Mouse (Mus musculus) myocyte (in vitro differentiated cells): ENCODE results near the gene Fam173a. TPM values are rescaled to one million over a fixed set of nuclear protein-coding genes. Genes with fewer than 3 reads are reported as not detected.

ENCODE experiments used
- H3K27me3 ChIP-seq: one replicate; pipeline ENCODE4 v1.6.1; 2011; ENCODE audit not compliant: control insufficient read depth, insufficient read depth, insufficient read length
- H3K36me3 ChIP-seq: one replicate; pipeline ENCODE4 v1.6.1; 2011; ENCODE audit not compliant: control insufficient read depth, insufficient read depth
- H3K4me2 ChIP-seq: one replicate; pipeline ENCODE4 v1.6.1; 2011; ENCODE audit warnings: low read depth, control low read depth
- H3K4me3 ChIP-seq: one replicate; pipeline ENCODE4 v1.5.1; 2011; ENCODE audit warnings: mild to moderate bottlenecking, control low read depth, moderate library complexity
- H3K79me2 ChIP-seq: one replicate; pipeline ENCODE4 v1.6.1; 2011; ENCODE audit not compliant: control insufficient read depth, insufficient read depth
- H3ac ChIP-seq: one replicate; pipeline ENCODE4 v1.6.1; 2011; ENCODE audit not compliant: control insufficient read depth, insufficient read length
- CEBPB ChIP-seq: IDR thresholded peaks from 2 replicates; pipeline ENCODE4 v1.6.1; 2011; ENCODE audit warnings: mild to moderate bottlenecking, moderate library complexity; ENCODE audit not compliant: poor library complexity, insufficient read depth, severe bottlenecking
- E2F4 ChIP-seq: IDR thresholded peaks from one replicate; pipeline ENCODE4 v1.6.1; 2011; ENCODE audit warnings: mild to moderate bottlenecking, control low read depth, moderate library complexity; ENCODE audit not compliant: insufficient read depth
- MAX ChIP-seq: IDR thresholded peaks from one replicate; pipeline ENCODE4 v1.6.1; 2011; ENCODE audit warnings: low read depth, mild to moderate bottlenecking, control low read depth
- MYOD1 ChIP-seq, 3 experiments: IDR thresholded peaks; one replicate each; pipeline ENCODE4 v1.6.1; 2011; ENCODE audit warnings: control low read depth in 2 of 3, low read depth in 2 of 3, mild to moderate bottlenecking in 2 of 3, moderate library complexity in 1 of 3; ENCODE audit not compliant: insufficient read length in 2 of 3, control insufficient read depth in 1 of 3
- MYOG ChIP-seq, 3 experiments: IDR thresholded peaks; one replicate each; pipeline ENCODE4 v1.6.1; 2011; ENCODE audit warnings: control low read depth in 2 of 3, low read depth in 2 of 3, mild to moderate bottlenecking in 2 of 3; ENCODE audit not compliant: insufficient read length in 2 of 3, control insufficient read depth in 1 of 3, insufficient read depth in 1 of 3
- POLR2A ChIP-seq: IDR thresholded peaks from one replicate; pipeline ENCODE4 v1.6.1; 2011; ENCODE audit warnings: low read depth, mild to moderate bottlenecking, control low read depth, moderate library complexity; ENCODE audit not compliant: insufficient read length
- POLR2AphosphoS2 ChIP-seq: IDR thresholded peaks from one replicate; pipeline ENCODE4 v1.6.1; 2011; ENCODE audit warnings: low read depth, control low read depth; ENCODE audit not compliant: insufficient read length
- SRF ChIP-seq: IDR thresholded peaks from one replicate; pipeline ENCODE4 v1.6.1; 2011; ENCODE audit warnings: low read depth; ENCODE audit not compliant: control insufficient read depth, insufficient read length
- TCF12 ChIP-seq: IDR thresholded peaks from one replicate; pipeline ENCODE4 v1.6.1; 2011; ENCODE audit warnings: mild to moderate bottlenecking, control low read depth; ENCODE audit not compliant: poor library complexity, insufficient read depth, severe bottlenecking
- TCF3 ChIP-seq: IDR thresholded peaks from one replicate; pipeline ENCODE4 v1.6.1; 2011; ENCODE audit warnings: low read depth, control low read depth; ENCODE audit not compliant: insufficient read length
- USF1 ChIP-seq: IDR thresholded peaks from one replicate; pipeline ENCODE4 v1.6.1; 2011; ENCODE audit warnings: low read depth, mild to moderate bottlenecking, control low read depth, moderate library complexity
- polyA plus RNA-seq: library from polyadenylated mRNA; unstranded; fragments of >200 nt; fragmentation: generic; extraction: Trizol; gene quantifications from one replicate; pipeline ENCODE4 v1.2.1, GENCODE M21; 2012; ENCODE audit warnings: missing spikeins

Fam173a gene
- polyA plus RNA-seq, 1 experiment: 61.0 TPM

GRCm38 (mm10) chr17:25837533-25837932, 44.8 kb upstream of the Fam173a start:
- H3K4me3 ChIP-seq: no peak overlapping the region

GRCm38 (mm10) chr17:25837076-25837410, 44.3 kb upstream of the Fam173a start, which contains the start of gene Rhbdl1:
TSS of gene Rhbdl1 (minus strand) at chr17:25837295.
- H3K4me3 ChIP-seq: no peak within 1 kb of the TSS
- peaks cover 13% of the 10 kb centered on the region for H3K36me3 ChIP-seq
- TF ChIP-seq POLR2A (no peak), CEBPB (no peak), POLR2AphosphoS2 (peak; percentile 88), MYOG (IDR thresholded peaks at IDR 0.05; ENCODE audit: control insufficient read depth in 1 of 3, insufficient read depth in 1 of 3, insufficient read length in 2 of 3, low read depth in 2 of 3) (no peak), MAX (no peak), E2F4 (no peak)
- H3K27me3 ChIP-seq: no peaks in the 10 kb centered on the region
- no peak within 1 kb of the TSS for H3K4me2 ChIP-seq
- H3ac ChIP-seq: no peak within 1 kb of the TSS
- peaks cover 17% of the 10 kb centered on the region for H3K79me2 ChIP-seq

More at GRCm38 (mm10) chr17:25837533-25837932, 44.8 kb upstream of the Fam173a start:
- Histone ChIP-seq H3K79me2 (peaks cover 14% of the 10 kb centered on the region), H3ac (no peak overlapping the region), H3K36me3 (peaks cover 13% of the 10 kb centered on the region), H3K4me2 (no peak overlapping the region), H3K27me3 (no peaks in the 10 kb centered on the region)
- no peak for TF ChIP-seq USF1
- peak; percentile 34 for TF ChIP-seq POLR2AphosphoS2
- no peak for TF ChIP-seq SRF
- TF ChIP-seq POLR2A: no peak

- H3K79me2 ChIP-seq: peaks cover 22% of the 10 kb centered on the region
- H3ac ChIP-seq: no peak overlapping the region
- H3K4me2 ChIP-seq: no peak overlapping the region
- H3K27me3 ChIP-seq: no peaks in the 10 kb centered on the region
- peaks cover 13% of the 10 kb centered on the region for H3K36me3 ChIP-seq
- H3K4me3 ChIP-seq: no peak overlapping the region
- TF ChIP-seq TCF3: no peak
- TF ChIP-seq MYOD1 (IDR thresholded peaks at IDR 0.05; ENCODE audit: control insufficient read depth in 1 of 3, insufficient read length in 2 of 3, low read depth in 2 of 3): peak in 1 of 3 experiments; percentile 8
- TF ChIP-seq MYOG (IDR thresholded peaks at IDR 0.05; ENCODE audit: control insufficient read depth in 1 of 3, insufficient read depth in 1 of 3, insufficient read length in 2 of 3, low read depth in 2 of 3): no peak
- peak; percentile 6 for TF ChIP-seq POLR2A
- TF ChIP-seq POLR2AphosphoS2: no peak
- TF ChIP-seq SRF: no peak
- TF ChIP-seq CEBPB: no peak
Observed at GRCm38 (mm10) chr17:25836397-25837075, 43.8 kb upstream of the Fam173a start.

GRCm38 (mm10) chr17:25835816-25836215, 43.1 kb upstream of the Fam173a start:
- H3K4me3 ChIP-seq: no peak overlapping the region
- H3K79me2 ChIP-seq: peaks cover 30% of the 10 kb centered on the region
- H3K4me2 ChIP-seq: no peak overlapping the region
- no peaks in the 10 kb centered on the region for H3K27me3 ChIP-seq
- H3K36me3 ChIP-seq: peaks cover 13% of the 10 kb centered on the region
- H3ac ChIP-seq: no peak overlapping the region
- TF ChIP-seq E2F4: no peak
- TF ChIP-seq POLR2AphosphoS2: peak; percentile 37

- Histone ChIP-seq H3K36me3 (peaks cover 13% of the 10 kb centered on the region), H3K4me2 (no peak overlapping the region), H3K27me3 (no peaks in the 10 kb centered on the region), H3ac (no peak overlapping the region), H3K79me2 (peaks cover 31% of the 10 kb centered on the region), H3K4me3 (no peak overlapping the region)
- TF ChIP-seq USF1: no peak
- TF ChIP-seq E2F4: no peak
- no peak for TF ChIP-seq POLR2A
- no peak for TF ChIP-seq SRF
- no peak for TF ChIP-seq TCF12
- TF ChIP-seq MYOG (IDR thresholded peaks at IDR 0.05; ENCODE audit: control insufficient read depth in 1 of 3, insufficient read depth in 1 of 3, insufficient read length in 2 of 3, low read depth in 2 of 3): no peak
- no peak for TF ChIP-seq MAX
- no peak for TF ChIP-seq CEBPB
- TF ChIP-seq TCF3: no peak
- TF ChIP-seq MYOD1 (IDR thresholded peaks at IDR 0.05; ENCODE audit: control insufficient read depth in 1 of 3, insufficient read length in 2 of 3, low read depth in 2 of 3): no peak
- no peak for TF ChIP-seq POLR2AphosphoS2
Observed at GRCm38 (mm10) chr17:25835301-25835700, 42.6 kb upstream of the Fam173a start.
